Mouse (Mus musculus) midbrain, embryonic 11.5 days (tissue): ENCODE data around the gene Pars2. TPM values are rescaled to one million over a fixed set of nuclear protein-coding genes. Genes with fewer than 3 reads are reported as not detected.

Experiments
- ATAC-seq: fragments of 200-750 bp; cut with Nextera tagmentation; 2 replicates; pipeline ENCODE4 v1.8.0; 2017; ENCODE audit warnings: moderate TSS enrichment, moderate library complexity; ENCODE audit not compliant: low FRiP score
- DNase-seq: peaks from one replicate; pipeline ENCODE4 v3.0.0; 2015; ENCODE audit warnings: low spot score; ENCODE audit errors: missing footprints
- H3K27ac ChIP-seq: fragments of 300-500 bp; sonication (generic); 2 replicates; pipeline ENCODE4 v1.5.1; 2014; ENCODE audit warnings: low read depth, low read length
- H3K27me3 ChIP-seq: fragments of 300-500 bp; sonication (generic); 2 replicates; pipeline ENCODE4 v1.6.1; 2014; ENCODE audit warnings: mild to moderate bottlenecking, low read length, moderate library complexity, mixed read lengths; ENCODE audit not compliant: control insufficient read depth, insufficient read depth
- H3K36me3 ChIP-seq: fragments of 300-500 bp; sonication (generic); 2 replicates; pipeline ENCODE4 v1.6.1; 2014; ENCODE audit warnings: mild to moderate bottlenecking, low read length, moderate library complexity, mixed read lengths; ENCODE audit not compliant: control insufficient read depth, insufficient read depth
- H3K4me1 ChIP-seq: fragments of 300-500 bp; sonication (generic); 2 replicates; pipeline ENCODE4 v1.6.1; 2014; ENCODE audit warnings: low read length; ENCODE audit not compliant: control insufficient read depth, insufficient read depth
- H3K4me2 ChIP-seq: fragments of 300-500 bp; sonication (generic); 2 replicates; pipeline ENCODE4 v1.6.1; 2014; ENCODE audit warnings: mild to moderate bottlenecking, moderate library complexity
- H3K4me3 ChIP-seq: fragments of 300-500 bp; sonication (generic); 2 replicates; pipeline ENCODE4 v1.5.1; 2014; ENCODE audit warnings: low read depth, low read length
- H3K9ac ChIP-seq: fragments of 300-500 bp; sonication (generic); 2 replicates; pipeline ENCODE4 v1.6.1; 2014; ENCODE audit warnings: low read length
- H3K9me3 ChIP-seq: fragments of 300-500 bp; sonication (generic); 2 replicates; pipeline ENCODE4 v1.6.1; 2016; ENCODE audit warnings: low read length; ENCODE audit not compliant: control insufficient read depth
- WGBS: fragments of 180-500 bp; shearing (Covaris S2); extraction: QIAGEN DNeasy Blood & Tissue Kit; methylation state at CpG from one replicate; pipeline ENCODE4 v1.1.7; 2014; 5-methylcytosine and 5-hydroxymethylcytosine counted together
- polyA plus RNA-seq: library from polyadenylated mRNA; unstranded; fragments of >200 nt; fragmentation: Nextera tagmentation; extraction: Ambion mirVana; gene quantifications from 2 replicates; pipeline ENCODE4 v1.2.1, GENCODE M21; 2014

Pars2 gene
- polyA plus RNA-seq, 1 experiment from 2014 or later, result 12.4 TPM

DNA sequence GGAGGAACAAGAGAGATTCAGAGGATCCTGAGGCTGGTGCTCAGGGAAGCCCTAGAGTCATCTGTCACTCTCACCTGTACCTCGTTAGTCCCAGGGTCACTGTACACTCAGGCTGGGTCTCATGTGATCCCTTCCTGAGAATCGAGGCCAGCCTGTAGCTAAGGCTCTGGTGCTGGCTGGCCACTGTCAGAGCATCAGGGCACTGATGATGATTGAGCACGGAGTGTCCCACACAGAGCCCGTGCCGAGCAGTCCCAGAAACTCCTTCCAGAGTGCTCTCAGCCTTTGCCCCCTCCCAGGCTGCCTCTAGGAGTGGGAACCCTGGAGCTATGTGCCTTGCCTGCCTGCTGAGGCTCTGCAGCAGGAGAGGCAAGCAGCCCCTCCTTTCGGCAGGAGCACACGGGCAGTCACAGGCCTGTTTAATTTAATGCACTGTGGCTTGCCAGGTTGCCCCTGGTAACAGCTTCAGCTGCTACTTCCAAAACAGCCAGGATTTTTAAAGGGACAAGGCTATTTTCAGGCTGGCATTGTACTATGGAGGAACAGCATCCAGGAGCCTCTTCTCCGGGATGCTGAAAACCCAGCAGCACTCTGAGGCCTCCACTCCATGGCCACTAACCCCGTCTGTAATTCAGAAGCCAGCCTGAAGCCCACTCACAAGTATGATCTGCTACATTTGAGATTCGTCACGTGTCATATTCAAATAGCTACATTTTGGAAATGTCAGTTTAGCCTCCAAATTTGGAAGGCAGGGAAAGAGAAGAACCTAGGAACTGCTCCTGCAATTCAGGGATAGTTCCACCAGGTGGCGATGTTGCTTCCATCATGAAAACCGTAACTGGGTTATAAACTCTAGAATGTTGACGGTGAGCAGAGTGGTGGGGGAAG, 20.3 kb upstream of the Pars2 start:
- peak; percentile 97 for DNase-seq
- 0 out of 2 replicates have a peak, but pooled peaks cover 2% of the 10 kb centered on the region for H3K4me1 ChIP-seq
- H3K4me3 ChIP-seq, result no peak overlapping the region
- no peaks in the 10 kb centered on the region for H3K36me3 ChIP-seq
- WGBS, result 27% methylated on average over 14 of the region's 14 CpGs
- H3K27ac ChIP-seq, result no peak overlapping the region
- peak; percentile 54; the same call in 1 of the 2 replicates for ATAC-seq
- no peak overlapping the region for H3K9ac ChIP-seq
- H3K9me3 ChIP-seq, result no peaks in the 10 kb centered on the region
- no peaks in the 10 kb centered on the region for H3K27me3 ChIP-seq
- H3K4me2 ChIP-seq, result no peak overlapping the region

- H3K27ac ChIP-seq, result no peak overlapping the region
- WGBS, result 60% methylated on average over 1 of the region's 3 CpGs
These were observed 18.6 kb upstream of the Pars2 start for GRCm38 (mm10) chr4:106632313-106632712.

GRCm38 (mm10) chr4:106633281-106634085, 17.4 kb upstream of the Pars2 start:
- Histone ChIP-seq H3K27me3 (no peaks in the 10 kb centered on the region), H3K9me3 (no peaks in the 10 kb centered on the region), H3K9ac (no peak overlapping the region), H3K4me1 (0 out of 2 replicates have a peak, but pooled peaks cover 2% of the 10 kb centered on the region), H3K36me3 (no peaks in the 10 kb centered on the region), H3K4me3 (no peak overlapping the region), H3K4me2 (no peak overlapping the region), H3K27ac (no peak overlapping the region)
- no peak for ATAC-seq
- 36% methylated on average over 8 of the region's 8 CpGs for WGBS
- peak; percentile 53 for DNase-seq

More at GRCm38 (mm10) chr4:106632313-106632712, 18.6 kb upstream of the Pars2 start:
- Histone ChIP-seq H3K9ac (no peak overlapping the region), H3K9me3 (no peaks in the 10 kb centered on the region), H3K4me1 (0 out of 2 replicates have a peak, but pooled peaks cover 2% of the 10 kb centered on the region), H3K36me3 (no peaks in the 10 kb centered on the region), H3K27me3 (no peaks in the 10 kb centered on the region), H3K4me3 (no peak overlapping the region), H3K4me2 (no peak overlapping the region)
- DNase-seq, result no peak
- ATAC-seq, result no peak

DNA sequence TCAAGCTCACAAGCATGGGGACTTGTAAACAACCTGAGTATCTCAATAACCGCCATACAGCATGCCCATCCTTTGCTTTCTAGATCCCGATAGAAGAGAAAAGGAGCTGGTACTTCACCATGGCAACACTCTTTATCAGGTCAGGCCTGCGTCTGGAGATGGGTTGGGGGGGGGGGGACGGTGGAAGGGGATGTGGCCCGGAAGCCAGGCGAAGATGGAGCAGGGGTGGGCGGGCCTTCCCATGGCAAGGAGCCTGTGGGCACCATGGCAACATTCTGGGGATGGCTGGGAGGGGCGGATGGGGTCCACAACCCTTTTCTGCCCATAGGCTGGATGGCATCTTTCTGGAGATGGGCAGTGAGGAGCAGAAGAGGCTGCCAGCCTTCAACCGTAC, 16.8 kb upstream of the Pars2 start:
- H3K4me2 ChIP-seq, result no peak overlapping the region
- H3K27me3 ChIP-seq, result no peaks in the 10 kb centered on the region
- no peak overlapping the region for H3K27ac ChIP-seq
- H3K9ac ChIP-seq, result no peak overlapping the region
- peak; percentile 51 for DNase-seq
- ATAC-seq, result no peak
- WGBS, result 55% methylated on average over 9 of the region's 9 CpGs
- H3K9me3 ChIP-seq, result no peaks in the 10 kb centered on the region
- H3K4me1 ChIP-seq, result 0 out of 2 replicates have a peak, but pooled peaks cover 2% of the 10 kb centered on the region
- H3K36me3 ChIP-seq, result no peaks in the 10 kb centered on the region
- no peak overlapping the region for H3K4me3 ChIP-seq

DNA sequence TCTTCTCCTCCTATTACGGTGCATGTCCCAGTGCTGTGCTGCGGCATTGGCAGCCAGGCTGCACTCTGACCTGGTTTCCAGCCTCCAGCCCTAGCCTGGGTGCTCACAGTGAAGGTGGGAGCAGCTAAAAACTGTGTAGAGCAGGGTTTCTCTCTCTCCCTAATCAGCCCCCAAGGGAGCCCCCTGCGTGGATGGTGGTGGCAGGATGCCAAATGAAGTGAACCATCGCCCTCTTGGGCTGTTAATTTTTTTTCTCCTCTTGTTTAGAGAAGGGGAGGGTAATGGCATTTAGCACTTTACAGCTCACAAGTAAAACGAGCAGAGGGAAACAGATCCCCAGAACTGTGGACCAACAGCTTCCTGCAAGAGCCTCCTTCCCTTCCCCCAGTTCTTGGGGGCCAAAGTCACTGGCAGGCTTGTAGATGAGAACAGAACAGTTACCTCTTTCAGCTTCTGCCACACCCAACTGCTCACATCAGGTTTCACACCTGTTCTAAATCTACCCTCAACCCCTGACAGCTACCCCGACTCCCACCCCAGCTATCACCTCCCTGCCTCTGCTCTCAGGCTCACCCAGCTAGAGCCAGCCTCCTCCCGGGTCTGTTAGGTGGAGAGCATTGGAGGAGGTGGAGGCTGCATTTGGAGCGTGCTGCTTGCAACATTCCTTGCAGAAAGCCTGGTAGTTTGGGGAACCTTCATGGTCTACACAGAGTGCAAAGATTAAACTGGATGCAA, 7.2 kb upstream of the Pars2 start:
- H3K27ac ChIP-seq, result no peak overlapping the region
- ATAC-seq (no peak), DNase-seq (no peak)
- no peaks in the 10 kb centered on the region; the same call in 1 of the 2 replicates for H3K27me3 ChIP-seq
- H3K36me3 ChIP-seq, result no peaks in the 10 kb centered on the region
- WGBS, result 61% methylated on average over 8 of the region's 8 CpGs
- H3K9me3 ChIP-seq, result no peaks in the 10 kb centered on the region
- H3K4me1 ChIP-seq, result no peaks in the 10 kb centered on the region
- H3K4me2 ChIP-seq, result no peak overlapping the region
- H3K9ac ChIP-seq, result no peak overlapping the region
- H3K4me3 ChIP-seq, result no peak overlapping the region

- WGBS, result 76% methylated on average over 6 of the region's 6 CpGs
- no peak overlapping the region for H3K9ac ChIP-seq
- no peaks in the 10 kb centered on the region for H3K4me1 ChIP-seq
- ATAC-seq (no peak), DNase-seq (no peak)
- no peaks in the 10 kb centered on the region; the same call in 1 of the 2 replicates for H3K27me3 ChIP-seq
- no peaks in the 10 kb centered on the region for H3K36me3 ChIP-seq
- H3K9me3 ChIP-seq, result no peaks in the 10 kb centered on the region
- no peak overlapping the region for H3K27ac ChIP-seq
- H3K4me3 ChIP-seq, result no peak overlapping the region
- no peak overlapping the region for H3K4me2 ChIP-seq
These were observed 6.7 kb upstream of the Pars2 start for GRCm38 (mm10) chr4:106644218-106644610.

DNA sequence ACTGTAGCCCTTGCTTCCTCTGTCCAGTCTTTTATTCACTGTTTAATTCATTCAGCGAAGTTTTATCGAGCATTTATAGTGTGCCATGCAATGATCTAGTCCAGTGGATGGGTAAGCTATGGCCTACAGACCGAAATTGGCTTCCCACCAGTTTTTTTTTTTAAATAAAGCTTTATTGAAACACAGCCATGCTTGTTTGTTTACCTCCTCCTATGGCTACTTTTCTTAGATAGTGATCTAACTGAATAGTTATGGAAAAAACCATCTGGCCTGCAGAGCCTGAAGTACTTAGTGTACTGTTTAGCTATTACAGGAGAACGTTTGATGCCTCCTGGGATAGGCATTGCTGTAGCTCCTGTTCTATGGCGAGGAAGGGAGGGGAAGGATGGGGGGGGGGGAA, 5.1 kb upstream of the Pars2 start:
- no peak for ATAC-seq

GRCm38 (mm10) chr4:106647137-106647536, 3.7 kb upstream of the Pars2 start:
- Histone ChIP-seq H3K27me3 (no peaks in the 10 kb centered on the region; the same call in 1 of the 2 replicates), H3K9me3 (no peaks in the 10 kb centered on the region), H3K4me2 (no peak overlapping the region), H3K36me3 (no peaks in the 10 kb centered on the region), H3K9ac (no peak overlapping the region), H3K4me3 (no peak overlapping the region), H3K27ac (no peak overlapping the region), H3K4me1 (peaks cover 7% of the 10 kb centered on the region)
- 87% methylated on average over 6 of the region's 6 CpGs for WGBS
- no peak for ATAC-seq
- DNase-seq, result peak; percentile 59

More for the DNA sequence above, 5.1 kb upstream of the Pars2 start:
- Histone ChIP-seq H3K4me3 (no peak overlapping the region), H3K9ac (no peak overlapping the region), H3K4me2 (no peak overlapping the region), H3K36me3 (no peaks in the 10 kb centered on the region), H3K27ac (no peak overlapping the region), H3K9me3 (no peaks in the 10 kb centered on the region), H3K4me1 (no peaks in the 10 kb centered on the region), H3K27me3 (no peaks in the 10 kb centered on the region; the same call in 1 of the 2 replicates)
- 76% methylated on average over 5 of the region's 5 CpGs for WGBS
- DNase-seq, result no peak
